Mouse (Mus musculus) common myeloid progenitor, adult 5-6 weeks (primary cell): Measurements from ENCODE around the gene Khnyn. TPM values are rescaled to one million over a fixed set of nuclear protein-coding genes. Genes with fewer than 3 reads are reported as not detected.

Source experiments
- ATAC-seq: replicated peaks from 2 replicates; pipeline ENCODE4 v1.8.0; 2016; ENCODE audit warnings: low read depth, mild to moderate bottlenecking, moderate TSS enrichment, inconsistent platforms; ENCODE audit not compliant: poor library complexity, severe bottlenecking
- total RNA-seq: library from RNA; stranded (forward); fragments of 200-1000, 187-1606 nt; gene quantifications from 2 replicates; pipeline ENCODE4 v1.2.3, GENCODE M21; 2017

Gene Khnyn
- 17.4 and 20.9 TPM in 2 replicates for total RNA-seq

DNA sequence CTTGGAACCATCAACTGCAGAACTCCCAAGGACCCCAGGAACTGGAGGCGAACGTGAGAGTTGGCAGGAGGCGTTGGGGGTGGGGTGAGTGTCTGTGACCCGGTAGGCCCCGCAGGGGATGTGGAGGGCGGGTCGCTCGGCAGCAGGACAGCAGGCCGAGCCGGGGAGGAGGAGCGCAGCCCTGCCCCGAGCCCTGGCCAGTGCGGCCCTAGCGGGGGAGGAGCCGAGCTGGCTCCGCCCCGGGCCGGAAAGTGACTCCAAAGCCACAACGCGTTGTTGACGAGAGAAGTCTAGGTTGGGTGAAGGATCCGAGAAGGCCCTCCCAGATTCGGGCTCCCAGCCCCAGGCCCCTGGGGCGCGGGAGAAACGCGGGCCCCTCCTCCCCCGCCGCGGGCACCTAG, at the start of gene Khnyn:
Gene Khnyn, plus strand, starts transcription at position 235 of the 401 bp plus-strand sequence.
- ATAC-seq = peak; percentile 79

DNA sequence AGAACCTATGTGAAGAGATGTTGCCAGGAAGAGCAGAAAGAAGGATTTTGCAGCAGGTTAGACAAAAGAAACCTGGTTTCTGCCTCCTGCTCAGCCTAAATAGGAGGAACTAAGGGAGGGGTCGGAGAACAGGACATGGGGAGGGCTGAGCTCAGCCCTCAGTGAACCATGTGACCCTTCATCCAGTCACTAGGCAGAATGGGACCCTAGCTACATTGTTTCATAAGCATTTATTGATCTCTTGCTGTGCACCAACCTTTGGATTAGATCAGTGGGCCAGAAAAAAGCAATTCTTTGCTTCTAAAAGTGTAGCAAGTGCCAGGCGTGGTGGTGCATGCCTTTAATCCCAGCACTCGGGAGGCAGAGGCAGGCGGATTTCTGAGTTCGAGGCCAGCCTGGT, 46.4 kb upstream of the Khnyn start:
- ATAC-seq = no peak

DNA sequence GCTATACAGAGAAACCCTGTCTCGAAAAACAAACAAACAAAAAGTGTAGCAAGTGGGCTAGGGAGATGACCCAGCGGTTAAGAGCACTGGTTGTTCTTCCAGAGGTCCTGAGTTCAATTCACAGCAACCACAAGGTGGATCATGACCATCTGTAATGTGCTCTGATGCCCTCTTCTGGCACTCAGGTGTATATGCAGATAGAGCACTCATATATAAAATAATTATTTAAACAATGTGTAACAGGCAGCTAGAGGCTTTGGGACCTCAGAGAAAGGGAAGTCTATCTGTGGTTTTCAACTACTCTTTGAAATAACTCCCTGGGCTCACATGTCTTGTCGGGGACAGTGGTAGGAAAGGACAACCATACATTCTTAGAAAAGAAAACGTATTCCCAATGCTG, 46.0 kb upstream of the Khnyn start:
- ATAC-seq = peak; percentile 66; the same call in 1 of the 2 replicates

DNA sequence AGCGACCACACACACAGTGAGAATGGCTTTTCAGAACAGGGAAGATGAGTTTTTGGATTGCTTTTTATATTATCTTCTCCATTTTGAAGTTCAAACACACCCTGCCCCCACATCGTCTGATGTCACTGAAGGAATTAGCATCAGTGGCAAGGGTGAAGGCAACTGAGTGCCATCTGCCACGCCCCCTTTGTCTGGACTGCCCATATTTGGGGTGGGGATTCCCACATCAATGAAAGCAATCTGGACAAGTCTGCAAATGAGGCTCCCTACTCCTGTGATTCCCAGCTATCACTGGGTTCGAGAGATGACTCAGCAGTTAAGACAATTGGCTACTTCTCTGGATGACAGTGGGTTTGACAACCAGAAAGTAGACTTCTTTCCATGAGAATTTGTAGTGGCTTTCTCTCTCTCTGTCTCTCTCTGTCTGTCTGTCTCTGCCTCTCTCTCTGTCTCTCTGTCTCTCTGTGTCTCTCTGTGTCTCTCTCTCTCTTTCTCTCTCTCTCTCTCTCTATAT, 43.8 kb upstream of the Khnyn start:
- ATAC-seq = no peak

DNA sequence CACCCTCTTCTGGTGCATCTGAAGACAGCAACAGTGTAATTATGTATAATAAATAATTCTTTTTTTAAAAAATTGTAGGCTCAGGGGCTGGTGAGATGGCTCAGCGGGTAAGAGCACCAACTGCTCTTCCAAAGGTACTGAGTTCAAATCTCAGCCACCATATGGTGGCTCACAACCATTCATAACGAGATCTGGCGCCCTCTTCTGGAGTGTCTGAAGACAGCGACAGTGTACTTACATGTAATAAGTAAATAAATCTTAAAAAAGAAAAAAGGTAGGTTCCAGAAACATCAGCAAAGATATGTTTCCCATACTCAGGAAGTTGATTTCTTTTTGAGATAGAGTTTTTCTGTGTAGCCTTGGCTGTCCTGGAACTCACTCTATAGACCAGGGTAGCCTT, 42.0 kb upstream of the Khnyn start:
- no peak for ATAC-seq

DNA sequence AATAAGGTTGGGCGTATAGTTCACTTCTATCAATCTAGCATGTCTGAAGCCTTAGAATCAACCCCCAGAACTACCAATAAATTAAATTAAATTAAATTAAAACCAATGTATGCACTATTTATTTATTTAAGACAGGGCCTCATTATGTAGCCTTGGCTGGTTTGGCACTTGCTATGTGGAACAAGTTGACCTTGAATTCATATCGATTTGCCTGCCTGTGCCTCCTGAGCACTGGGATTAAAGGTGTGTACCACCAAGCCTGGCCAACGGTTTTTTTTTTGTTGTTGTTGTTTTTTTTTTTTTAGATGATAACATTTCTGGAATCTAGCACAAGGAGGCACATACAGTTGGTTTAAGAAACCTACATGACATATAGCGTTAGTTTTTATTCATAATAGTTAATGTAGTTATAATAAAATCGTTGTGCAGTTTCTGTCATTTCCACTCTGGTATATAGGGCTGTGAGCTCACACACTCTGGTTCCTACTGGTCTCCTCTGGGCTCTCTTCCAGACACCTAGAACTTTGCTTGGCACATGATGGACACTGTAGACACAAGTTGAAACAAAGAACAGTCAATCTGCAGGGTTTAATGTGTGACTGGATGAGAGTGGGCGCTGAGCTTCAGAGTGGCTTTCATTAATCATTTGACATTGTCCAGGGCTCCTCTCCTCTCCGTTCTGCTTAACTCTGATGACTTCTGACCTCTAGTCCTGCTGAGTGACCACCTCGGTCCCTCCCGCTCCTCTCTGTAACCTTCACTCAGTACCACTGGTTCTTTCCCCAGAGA, 39.0 kb upstream of the Khnyn start:
- ATAC-seq = no peak

DNA sequence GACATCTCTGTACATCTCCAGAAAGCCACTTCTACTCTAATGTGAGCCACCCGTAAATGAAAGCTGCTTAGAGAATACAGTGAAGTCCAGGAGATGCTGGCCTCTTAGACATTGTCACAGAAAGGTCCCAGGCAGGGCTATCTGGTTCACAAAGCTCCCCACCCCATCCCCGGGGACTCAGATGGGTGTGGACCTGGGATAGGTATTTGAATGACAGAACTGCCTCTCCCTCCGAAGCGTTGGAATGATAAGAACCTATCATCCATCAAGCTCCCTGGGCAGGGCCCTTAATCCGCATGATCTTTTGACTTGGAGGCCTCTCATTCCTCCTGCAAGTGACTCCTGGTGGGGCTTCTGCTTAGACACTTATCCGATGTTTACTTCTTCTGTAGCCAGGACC, 33.9 kb upstream of the Khnyn start:
- no peak for ATAC-seq

DNA sequence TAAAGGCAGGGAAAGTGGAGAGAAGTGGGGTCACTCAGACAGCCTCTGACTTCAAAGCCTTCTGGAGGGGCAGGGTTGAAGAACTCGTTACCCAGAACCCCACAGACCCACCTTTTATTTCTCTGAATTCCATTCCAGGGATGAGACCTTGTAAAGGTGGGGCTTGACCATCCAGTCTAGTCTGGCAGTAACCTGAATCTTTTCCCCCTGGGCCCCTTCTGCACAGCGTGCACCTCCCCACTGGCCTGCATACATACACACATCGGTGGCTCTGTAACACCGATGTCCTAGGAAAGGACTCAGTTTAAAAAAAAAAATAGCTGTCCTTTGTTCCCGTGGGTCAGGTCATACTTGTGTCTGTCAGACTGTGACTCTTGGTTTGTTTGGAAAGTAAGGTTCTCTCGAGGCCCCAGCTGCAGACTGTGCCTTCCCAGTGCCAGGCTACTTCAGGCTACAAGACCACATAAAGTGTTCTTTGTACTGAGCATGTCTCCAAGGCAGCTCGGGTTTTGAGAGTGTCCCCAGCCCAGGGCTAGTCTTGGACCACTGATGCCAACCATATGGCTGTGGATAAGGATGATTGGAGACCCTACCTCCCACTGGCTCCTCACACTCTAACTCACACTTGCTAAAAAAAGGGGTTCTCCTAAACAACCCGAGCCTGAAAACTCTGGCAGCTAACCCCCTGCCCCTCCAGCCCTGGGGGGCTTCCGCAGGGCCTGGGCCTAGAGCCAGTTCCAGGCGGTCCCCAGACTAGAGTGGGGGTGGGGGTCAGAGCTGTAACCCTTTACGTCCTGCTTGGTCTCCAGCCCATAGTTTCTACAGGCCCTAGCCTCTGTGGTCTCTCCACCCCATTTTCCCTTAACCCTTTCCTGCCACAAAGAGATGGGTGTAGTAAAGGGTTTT, 31.8 kb upstream of the Khnyn start:
- ATAC-seq = no peak

DNA sequence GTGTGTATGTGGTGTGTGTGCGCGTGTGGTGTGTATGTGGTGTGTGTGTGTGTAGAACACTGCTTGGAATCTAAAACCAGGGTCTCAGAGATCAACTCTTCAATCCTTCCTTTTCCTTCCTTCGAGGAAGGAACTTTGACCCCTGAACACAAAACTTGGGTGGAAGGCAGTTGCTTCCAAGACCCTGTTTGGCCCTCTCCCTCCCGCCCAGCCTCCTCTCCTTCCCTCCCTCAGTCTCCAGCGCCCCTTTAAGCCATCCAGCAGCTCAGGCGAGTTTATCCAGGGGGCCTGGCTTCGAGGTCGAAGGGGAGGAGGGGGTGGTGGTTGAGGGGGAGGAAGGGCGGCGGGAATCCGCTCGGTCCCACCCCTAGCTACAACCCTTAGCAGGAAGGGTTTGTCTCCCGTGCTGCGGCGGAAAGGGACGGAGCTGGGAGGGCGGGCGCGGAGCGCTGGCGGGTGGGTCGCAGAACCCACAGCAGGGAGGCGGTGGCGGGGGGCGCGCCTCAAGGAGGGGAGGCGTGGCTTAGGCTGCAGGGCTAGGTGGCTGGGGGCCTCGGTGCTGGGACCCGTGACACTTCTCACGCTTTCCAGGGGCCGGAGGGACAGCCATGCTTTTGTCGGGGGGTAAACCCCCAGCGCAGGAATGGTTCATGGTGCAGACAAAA, 31.0 kb upstream of the Khnyn start, which contains the start of gene Nynrin:
Gene Nynrin, plus strand, starts transcription at position 390 of the 665 bp plus-strand sequence.
- peak; percentile 84 for ATAC-seq

DNA sequence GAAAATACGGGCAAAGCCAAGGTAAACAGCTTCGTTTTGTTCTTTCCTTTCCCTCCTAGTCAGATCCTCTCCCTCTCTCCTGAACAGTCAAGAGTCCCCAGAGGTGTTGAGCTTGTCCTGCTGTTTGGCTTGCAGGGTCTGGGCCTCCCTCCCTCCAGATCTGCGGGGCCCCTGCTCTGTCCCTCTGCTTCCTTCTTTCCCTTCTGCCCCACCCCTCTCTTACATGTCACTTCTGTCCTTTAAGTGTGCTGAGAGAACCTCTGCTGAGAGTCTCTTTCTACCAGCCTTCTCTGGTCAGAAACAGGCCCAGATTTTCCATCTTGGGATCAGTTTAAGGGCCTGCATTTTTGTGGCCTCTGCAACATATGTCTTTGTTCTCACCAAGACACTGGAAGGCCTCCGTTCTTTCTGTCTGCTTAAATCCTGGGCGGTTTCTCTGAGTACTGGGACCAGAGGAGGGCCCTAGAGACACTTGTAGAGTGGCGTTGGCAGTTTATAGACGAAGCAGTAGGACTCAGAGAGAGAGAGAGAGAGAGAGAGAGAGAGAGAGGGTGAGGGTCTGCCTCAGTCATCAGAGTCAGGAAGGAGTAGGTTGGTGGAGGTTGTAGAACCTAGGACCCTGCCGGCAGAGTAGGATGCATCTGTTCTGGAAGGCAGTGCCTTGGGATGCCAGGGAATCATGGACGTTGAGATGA, 30.2 kb upstream of the Khnyn start:
- ATAC-seq = peak; percentile 63

DNA sequence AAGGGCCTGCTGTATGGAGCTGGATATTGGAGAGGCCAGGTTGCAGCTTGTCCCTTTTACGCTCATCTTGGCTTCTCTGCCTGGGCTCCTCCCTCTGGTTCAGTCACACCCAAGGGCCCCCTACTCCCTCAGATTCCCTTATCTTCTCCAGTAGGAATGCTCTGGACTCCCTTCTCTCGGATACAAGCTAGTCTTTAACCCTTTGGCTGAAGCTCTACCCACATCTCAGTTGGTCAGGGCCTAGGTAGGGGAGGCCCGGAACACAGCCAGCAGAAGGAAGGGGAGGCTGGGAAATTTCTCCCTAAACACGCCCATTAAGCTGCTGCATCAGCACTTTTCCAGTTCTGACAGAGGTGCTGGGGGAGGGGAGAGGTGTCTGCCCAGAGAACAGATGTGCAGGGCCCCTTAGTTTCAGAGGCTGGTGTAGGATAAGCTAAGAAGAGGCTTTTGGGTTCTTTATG, 29.6 kb upstream of the Khnyn start:
- ATAC-seq = no peak

DNA sequence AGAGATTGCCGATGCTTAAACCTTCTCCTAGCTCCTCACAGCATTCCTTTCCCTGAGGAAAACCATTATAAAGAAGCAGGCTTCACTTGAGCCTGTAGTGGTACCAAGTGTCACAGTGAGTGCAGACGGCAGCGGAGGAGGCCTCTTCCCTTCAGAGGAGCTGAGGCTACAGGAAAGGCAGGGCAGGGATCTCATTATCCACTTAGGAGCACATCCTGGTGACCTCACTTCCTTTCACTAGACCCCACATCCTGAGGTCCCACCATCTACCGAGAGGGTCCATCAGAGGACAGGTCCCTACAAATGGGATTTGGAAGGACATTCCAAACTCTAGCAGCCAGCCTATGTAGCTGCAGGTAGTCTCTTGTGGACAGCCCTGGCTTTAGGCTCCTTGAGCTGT, 27.2 kb upstream of the Khnyn start:
- no peak for ATAC-seq

DNA sequence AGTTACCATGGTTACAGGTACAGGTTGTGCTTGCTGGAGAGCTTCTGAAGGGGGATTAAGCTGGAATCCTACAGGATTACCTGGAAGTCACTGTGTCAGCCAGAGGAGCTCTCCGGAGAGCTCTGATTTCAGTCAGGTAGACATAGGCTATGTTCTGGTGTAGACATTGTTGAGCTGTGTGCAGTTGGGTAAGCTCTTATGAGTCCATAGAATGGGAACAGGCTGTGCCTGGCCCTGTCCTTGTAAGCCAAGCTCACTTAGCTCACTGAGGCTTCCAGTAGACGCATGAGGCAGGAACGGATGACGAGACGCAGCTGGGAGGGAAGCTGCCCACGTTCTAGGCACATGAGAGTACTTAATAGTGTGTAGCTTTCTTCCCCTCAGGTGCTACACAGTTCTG, 22.6 kb upstream of the Khnyn start:
- ATAC-seq = no peak

DNA sequence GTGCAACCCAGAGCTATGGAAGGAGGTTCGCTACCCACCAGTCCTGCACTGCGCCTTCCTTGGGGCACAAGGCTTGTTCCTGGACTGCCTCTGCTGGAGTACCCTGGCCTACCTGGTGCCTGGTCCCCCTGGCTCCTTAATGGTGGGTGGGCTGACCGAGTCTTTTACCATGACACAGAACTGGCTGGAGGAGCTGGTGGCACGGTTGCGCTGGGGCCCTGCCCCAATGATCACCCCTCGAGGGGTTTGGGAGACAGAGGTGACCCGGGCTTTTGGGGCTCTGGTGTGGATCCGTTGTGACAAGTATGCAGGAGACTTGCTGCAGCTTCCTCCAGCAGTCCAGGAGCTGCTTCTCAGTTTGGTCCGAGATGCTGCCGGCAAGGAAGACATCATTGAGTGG, 21.8 kb upstream of the Khnyn start:
- no peak for ATAC-seq

DNA sequence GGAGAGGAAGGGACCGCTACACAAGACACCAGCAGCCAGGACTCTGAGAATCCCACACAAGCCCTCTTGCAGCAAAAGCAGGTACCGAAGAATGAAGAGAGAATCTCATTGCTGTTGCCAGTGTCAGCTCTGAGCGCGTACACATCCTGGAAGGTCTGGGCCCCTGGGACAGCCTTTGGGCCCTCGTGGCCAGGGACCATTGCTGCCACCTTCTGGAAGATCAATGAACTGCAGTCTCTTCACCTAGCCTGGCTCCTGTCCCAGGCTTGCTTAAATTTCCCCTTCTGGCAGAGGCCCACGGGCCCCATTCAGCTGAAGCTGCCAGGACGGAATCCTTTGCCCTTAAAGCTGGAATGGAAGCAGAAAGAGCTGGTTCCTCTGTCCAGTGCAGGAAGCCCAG, 21.0 kb upstream of the Khnyn start:
- peak; percentile 95 for ATAC-seq

DNA sequence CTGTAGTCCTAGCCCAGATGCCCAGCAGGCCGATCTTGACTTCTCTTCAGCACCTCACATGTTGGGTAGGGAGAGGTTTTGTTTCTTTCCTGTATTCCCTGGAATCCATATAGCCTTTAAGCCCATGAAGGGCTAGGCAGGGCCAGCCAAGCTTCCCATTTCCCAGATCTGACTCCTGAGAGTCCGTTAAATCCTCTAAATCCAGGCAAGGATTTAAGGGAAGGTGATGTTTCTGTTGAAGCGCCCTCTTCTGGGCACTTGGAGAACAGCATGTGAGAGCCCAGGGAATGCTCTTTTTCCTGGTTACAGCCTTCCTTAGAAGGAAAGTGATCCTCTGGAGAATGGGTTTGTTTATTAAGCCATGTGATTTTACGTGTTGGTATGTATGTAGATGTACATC, 17.8 kb upstream of the Khnyn start:
- no peak for ATAC-seq

DNA sequence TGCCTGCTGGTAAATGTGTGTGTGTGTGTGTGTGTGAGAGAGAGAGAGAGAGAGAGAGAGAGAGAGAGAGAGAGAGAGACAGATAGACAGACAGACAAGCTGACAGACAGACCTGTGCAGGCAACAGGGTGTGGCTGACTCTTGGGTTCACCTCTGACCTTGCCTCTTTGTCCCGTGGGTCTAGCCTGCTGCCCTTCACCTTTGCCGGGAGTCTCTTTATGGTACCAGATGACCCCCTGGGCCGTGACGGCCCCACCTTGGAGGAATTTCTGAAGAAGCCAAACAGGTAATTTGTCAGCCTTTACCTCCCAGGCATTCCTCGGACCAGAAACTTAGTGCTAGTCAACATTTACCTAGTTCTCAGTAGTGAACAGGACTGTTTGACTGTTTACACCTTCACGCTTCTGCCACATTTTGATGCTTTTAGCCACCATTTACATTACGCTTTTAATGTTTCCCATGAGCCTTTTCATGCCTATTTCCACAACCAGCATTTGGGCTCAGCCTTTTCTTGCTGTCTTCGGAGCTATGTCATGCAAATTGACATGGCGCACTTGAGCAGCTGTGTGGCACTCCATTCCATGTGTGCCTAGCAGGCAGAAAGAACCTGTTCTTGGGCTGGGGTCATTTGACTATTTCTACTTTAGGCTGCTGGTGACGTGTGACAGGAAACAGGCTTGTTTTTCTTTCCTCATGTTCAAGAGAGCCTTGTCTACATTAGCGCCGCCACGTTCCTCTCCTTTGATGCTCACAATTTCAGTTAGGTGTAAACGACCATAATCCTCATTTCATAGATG, 16.3 kb upstream of the Khnyn start:
- no peak for ATAC-seq

DNA sequence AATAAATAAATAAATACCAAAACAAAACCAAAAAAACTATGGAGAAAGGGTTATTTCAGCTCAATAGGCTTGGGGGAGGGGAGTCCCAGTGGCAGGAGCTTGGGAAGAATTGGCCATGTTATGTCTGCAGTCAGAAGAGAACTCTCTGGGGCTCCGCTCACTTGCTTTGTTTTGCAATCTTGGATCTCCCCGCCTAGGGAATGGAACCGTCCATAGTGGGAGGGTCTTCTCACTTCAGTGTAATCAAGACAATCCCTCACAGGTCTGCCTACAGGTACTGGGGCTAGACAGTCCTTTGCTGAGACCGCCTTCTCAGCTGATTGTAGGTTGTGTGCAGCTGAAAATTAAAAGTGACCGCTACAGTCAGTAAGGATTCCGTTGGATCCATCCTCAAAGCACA, 15.2 kb upstream of the Khnyn start:
- ATAC-seq = no peak

DNA sequence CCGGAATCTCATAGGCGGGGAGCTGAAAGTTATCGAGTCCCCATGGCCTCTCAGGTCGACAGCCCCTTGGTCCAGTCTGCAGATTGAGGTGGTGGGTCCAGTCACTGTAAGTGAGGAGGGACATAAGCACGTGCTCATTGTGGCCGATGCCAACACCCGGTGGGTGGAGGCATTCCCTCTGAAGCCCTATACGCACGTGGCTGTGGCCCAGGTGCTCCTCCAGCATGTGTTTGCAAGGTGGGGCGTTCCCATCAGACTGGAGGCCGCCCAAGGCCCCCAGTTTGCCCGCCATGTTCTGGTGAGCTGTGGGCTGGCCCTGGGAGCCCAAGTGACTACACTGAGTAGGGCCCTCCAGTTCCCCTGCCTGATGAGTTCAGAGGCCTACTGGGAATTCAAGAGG, 12.7 kb upstream of the Khnyn start:
- ATAC-seq = no peak
